Mouse (Mus musculus): ENCODE data around the gene Lamc2.
A peak's percentile ranks its signal among the peaks of the same experiment; 100 is the strongest.

Gene Lamc2

GRCm38 (mm10) chr1:153180160-153180559 lies 6.1 kb downstream of the Lamc2 start:
- no peak for DNase-seq (ENCODE audit: inconsistent ontology term)

DNA sequence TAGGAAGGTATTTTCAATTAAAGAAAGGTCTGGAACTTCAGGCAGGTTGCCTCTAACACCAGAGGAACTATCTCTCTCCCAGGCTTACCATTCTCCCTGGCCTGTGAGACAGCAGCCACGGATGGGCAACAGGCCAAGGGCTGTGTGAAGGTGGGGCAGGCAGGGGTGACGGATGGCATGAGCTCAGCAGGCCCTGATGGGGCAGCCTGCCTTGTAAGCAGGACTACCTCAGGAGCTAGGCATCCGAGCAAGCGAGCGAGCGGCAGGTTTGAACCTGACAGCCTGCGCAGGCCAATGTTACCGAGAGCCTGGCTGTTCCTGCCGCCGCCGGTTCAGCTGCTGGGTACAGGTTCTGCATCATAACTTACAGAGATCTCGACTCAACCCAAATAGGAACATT lies 11.4 kb downstream of the Lamc2 start:
- DNase-seq (ENCODE audit: inconsistent ontology term) = peak; percentile 39

- no peak for DNase-seq (ENCODE audit: inconsistent ontology term)
These were observed 13.0 kb downstream of the Lamc2 start for GRCm38 (mm10) chr1:153173276-153173675.

DNA sequence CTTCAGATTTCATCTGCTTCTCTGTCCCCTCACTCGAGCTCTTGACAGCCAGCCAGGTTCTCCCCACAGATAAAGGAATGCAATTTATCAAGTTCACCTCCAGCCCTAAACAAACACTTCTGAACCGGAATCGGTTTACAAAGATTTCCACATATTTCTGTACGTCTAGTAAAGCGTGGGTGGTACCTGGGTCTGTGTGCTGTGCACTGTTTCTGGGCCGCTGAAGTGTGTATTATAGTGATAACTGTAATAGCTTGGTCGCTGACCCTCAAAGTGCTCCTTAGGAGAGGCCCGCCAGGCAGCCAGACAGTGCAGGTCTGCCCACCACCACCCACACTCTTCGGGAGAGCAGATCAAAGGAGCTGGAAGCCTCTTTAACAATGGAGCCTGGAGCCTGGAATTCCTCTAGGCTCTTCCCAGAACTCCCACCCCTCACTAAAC lies 13.9 kb downstream of the Lamc2 start:
- DNase-seq (ENCODE audit: inconsistent ontology term) = no peak

GRCm38 (mm10) chr1:153171011-153171410 lies 15.2 kb downstream of the Lamc2 start:
- no peak for DNase-seq (ENCODE audit: inconsistent ontology term)

- no peak for DNase-seq (ENCODE audit: inconsistent ontology term)
These were observed 18.0 kb downstream of the Lamc2 start for GRCm38 (mm10) chr1:153168293-153168692.

DNA sequence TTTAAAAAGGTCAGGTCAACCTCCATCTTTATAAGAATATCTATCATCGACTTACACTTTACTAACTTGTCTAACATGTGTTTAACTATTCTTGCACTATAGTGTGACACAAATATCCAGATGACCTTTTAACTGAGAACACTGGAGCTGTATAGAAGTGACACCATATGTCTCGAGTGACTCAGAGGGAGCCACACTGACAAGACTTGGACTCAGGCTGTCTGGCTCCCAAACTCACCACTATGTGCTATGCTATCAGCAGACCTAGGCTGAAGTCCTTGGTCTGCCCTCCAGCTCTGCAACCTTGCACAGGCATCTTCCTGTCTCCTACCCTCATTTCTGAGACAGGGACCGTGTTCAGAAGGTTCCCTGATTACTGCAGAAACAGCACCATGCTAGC lies 22.4 kb downstream of the Lamc2 start:
- no peak for DNase-seq (ENCODE audit: inconsistent ontology term)

DNA sequence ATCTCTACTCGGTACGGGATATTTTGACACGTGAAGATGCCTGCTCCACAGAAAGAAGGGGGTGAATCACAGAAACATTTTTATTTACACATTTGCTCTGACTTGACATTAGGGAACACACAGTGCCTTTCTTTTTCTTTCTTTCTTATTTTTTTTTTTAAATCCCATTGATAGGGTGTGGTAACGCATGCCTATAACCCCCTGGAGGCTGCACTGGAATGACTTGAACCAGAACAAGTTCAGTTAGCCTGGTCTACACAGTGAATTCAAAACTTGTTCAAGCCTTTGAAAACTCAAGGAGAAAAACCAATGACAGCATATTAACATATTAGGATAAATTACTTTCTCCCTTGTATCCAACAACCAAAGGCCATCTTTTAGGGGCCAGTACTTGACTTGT lies 27.1 kb downstream of the Lamc2 start:
- DNase-seq (ENCODE audit: inconsistent ontology term) = no peak

DNA sequence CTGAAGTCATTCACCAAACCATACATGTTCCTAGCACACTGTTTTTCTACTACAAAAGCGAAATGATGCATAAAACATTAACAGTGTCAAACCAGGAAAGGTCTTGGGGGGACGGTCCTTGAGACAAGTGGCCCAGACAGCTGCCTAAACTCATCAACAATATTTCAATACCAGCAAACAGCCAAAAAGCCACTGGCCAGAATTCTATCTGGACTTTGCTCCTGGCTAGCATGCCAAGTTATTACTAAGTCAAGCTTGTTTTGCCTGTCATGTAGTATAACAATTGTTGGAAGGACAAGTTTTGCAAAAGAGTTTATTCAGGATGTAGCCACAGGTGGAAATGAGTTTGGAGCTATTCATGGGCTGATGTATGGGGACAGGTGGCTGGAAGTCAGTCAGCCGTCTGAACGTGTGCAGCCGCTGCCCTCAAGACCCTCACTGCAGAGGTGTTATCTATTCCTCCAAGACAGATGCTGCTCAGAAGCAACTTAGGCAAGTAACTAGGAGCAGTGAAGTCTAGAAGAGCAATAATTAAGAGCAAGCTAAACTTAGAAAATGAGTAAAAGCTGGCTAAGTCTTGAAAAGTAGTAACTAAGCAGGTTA lies 29.1 kb downstream of the Lamc2 start:
- no peak for DNase-seq (ENCODE audit: inconsistent ontology term)

DNA sequence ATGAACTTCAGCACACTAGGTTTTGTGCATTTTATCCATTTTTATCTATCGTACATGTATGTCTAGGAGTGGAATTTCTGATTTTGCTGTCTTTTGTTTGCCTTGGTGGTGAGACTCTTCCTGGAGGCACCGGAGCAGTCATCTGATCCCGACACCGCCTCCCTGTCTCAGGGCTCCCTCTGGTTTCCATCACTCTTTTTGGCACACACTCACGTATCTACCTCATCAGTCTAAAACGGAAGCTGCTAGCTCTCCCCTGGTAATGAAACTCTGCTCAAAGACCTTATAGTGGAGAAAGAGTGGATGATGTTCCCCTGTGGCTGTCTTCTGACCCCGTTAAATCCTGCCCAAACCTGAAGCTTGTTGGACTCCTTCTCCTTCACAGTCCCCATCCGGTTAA lies 30.9 kb downstream of the Lamc2 start:
- DNase-seq (ENCODE audit: inconsistent ontology term) = no peak

- no peak for DNase-seq (ENCODE audit: inconsistent ontology term)
These were observed 32.6 kb downstream of the Lamc2 start for GRCm38 (mm10) chr1:153153619-153154137.

- peak; percentile 66 for DNase-seq (ENCODE audit: inconsistent ontology term)
These were observed 33.7 kb downstream of the Lamc2 start for GRCm38 (mm10) chr1:153152594-153152993.

GRCm38 (mm10) chr1:153145791-153146190 lies 40.5 kb downstream of the Lamc2 start:
- no peak for DNase-seq (ENCODE audit: inconsistent ontology term)

DNA sequence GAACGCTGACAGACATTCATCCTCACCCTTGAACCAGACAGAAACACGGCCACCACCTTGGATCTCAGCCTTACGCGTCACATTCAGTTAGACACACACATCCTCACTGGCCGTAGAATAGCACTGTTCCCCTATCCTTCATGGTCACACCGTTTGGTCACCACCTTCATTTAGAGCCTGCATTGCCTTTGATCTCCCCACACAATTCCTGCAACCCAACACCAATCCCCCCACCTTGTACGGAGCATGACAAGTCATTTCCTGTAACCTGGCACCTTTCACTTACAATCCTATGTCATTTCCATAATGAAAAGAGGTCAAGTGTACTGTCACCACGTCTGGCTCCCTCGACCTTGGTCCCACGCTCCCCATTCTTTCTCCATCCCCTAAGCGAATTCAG lies 42.2 kb downstream of the Lamc2 start:
- DNase-seq (ENCODE audit: inconsistent ontology term) = no peak

DNA sequence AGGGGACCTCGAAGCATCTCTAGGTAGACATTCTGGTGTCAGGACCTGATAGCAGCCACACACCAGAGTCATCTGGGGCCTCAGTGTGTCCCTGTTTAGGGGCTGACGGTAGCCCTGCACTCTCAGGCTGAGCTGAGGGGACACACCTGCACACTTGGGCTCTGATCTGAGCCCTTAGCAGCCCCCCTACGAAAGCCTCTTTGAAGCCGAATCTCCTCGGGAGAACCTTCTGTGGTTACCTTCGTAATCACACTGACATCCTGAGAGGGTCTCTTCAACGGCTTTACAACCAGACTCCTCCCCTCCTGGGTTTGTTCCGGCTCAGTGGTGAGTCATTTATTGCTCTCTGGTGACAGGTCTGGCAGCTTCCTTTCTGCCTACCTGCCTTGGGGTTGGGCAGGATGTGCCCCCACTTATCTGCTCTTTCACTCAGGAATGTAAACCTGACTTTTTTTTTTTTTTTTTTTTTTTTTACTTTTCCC lies 45.5 kb downstream of the Lamc2 start:
- DNase-seq (ENCODE audit: inconsistent ontology term) = no peak

GRCm38 (mm10) chr1:153140265-153140664 lies 46.0 kb downstream of the Lamc2 start:
- DNase-seq (ENCODE audit: inconsistent ontology term) = no peak

- DNase-seq (ENCODE audit: inconsistent ontology term) = no peak
These were observed 46.6 kb downstream of the Lamc2 start for GRCm38 (mm10) chr1:153139635-153140034.

DNA sequence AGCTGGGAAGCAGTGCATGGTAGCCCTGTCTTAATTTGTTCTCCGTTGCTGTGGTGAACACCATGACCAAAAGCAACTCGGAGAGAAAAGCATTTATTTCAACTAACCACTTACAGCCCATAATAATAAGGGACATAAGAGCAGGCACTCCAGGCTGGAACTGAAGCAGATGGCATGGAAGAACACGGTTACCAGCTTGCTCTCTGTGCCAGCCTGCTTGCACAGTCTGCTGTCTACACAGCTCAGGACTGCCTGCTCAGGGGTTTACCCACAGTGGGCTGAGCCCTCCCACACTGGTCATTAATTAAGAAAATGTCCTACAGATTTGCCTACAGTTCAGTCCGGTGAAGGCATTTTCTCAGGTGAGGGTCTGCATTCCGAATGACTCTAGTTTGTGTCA lies 47.8 kb downstream of the Lamc2 start:
- no peak for DNase-seq (ENCODE audit: inconsistent ontology term)

- no peak for DNase-seq (ENCODE audit: inconsistent ontology term)
These were observed 49.6 kb downstream of the Lamc2 start for GRCm38 (mm10) chr1:153136647-153137046.

DNA sequence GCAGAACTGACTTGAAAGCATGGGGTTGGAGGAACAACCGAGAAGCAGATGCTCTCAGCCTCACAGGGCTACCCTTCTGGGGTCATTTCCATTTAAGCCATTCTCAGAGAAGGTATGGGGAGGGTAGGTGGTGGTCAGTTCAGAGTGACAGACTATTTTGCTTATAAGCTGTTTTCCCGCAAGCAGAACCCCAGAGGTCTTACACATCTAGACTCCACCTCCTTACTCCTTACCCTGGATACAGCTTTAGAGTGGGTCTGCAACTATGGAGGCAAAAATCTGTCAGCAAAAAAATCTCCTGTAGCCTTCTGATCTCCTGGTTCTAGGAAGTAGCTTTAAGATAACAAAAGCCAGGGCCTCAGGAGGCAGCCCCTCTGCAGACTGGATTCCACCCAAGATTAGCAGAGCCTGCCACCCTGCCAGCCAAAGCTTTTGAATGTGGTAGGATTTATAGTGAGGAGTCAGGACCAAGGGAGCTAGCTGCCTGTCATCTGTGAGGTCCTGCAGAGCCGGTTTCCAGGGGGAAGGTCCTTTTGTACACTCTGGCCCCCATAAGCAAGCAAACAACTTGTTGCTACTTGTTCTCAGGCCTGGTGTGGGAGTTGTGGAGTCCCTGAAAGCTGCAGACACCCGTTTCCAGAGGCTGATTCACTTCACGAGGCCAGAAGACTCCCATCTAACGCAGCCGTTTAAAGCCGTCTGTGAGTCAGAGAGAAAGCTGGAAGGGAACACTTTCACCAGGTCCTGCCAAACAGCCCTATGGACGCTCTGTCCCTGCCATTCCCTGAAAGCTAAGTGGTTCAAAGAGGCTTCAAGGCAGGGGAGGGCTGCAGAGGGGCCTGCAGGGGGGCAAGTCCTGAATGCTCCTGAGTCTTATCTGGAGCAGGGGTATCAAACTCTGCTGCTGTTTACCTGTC lies 52.1 kb downstream of the Lamc2 start:
- DNase-seq (ENCODE audit: inconsistent ontology term) = peak; percentile 62

DNA sequence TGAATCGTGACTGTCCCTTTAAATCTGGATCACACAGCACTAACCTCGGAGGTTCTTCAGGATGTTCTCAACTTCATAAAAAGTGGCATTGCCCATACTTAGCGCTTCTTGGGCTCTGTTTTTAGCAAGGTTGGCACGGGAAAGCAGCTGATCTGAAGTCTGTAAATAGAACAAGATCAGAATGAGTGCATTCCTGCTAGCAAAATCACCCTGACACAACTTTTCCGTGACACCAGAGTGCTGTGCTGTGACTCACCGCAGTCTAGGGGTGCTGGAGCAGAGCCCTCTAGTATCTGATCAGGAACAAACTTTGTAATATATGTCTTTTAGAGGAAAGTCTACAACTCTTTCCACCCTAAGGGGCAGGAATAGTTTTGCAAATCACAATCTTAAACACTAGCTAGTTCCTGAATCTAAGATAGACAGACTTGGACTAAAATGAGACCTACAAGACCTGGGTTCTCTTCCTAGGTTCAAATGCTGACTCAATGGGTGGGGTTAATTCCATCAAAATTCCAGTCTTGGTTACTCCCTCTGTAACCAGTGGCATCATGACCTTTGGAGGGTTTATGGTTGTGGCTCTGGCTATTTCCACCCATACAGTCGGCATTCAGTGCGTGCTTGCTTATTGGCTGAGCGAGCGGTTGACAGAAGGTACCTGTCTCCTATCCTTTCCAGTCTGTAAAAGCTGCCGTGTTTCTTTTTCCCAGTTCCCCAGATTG lies 56.1 kb downstream of the Lamc2 start:
- peak; percentile 96 for DNase-seq (ENCODE audit: inconsistent ontology term)

GRCm38 (mm10) chr1:153128780-153129179 lies 57.5 kb downstream of the Lamc2 start:
- no peak for DNase-seq (ENCODE audit: inconsistent ontology term)

Data from Muller cell, postnatal 12 days (primary cell).